Mouse (Mus musculus) heart, postnatal 0 days (tissue): ENCODE measurements around the gene Khsrp.

ENCODE experiments used
- CTCF ChIP-seq: IDR thresholded peaks from 2 replicates; pipeline ENCODE4 v1.5.1; 2016; ENCODE audit warnings: antibody characterized with exemption, control low read depth, low read depth
- EP300 ChIP-seq: IDR thresholded peaks from 2 replicates; pipeline ENCODE4 v1.6.1; 2016; ENCODE audit warnings: antibody characterized with exemption, low read depth

GRCm38 (mm10) chr17:57076916-57077315, 45.6 kb upstream of the Khsrp start:
- TF ChIP-seq EP300 (no peak), CTCF (no peak)
